Mouse (Mus musculus) CD4-positive helper T cell, adult 2 months (primary cell): ENCODE measurements around the gene Fgfr2.
"Not testable (repeated sequence)": the region's sequence is repeated elsewhere in the genome, so short reads cannot be mapped to it uniquely, and the experiment has no call there.

Experiments
- DNase-seq: peaks from one replicate; pipeline ENCODE4 v3.0.0-alpha.2; 2012; ENCODE audit warnings: low read depth, missing footprints, low spot score

Gene Fgfr2

GRCm38 (mm10) chr7:130540176-130540575 lies 2583.0 kb downstream of the Fgfr2 start:
- DNase-seq = no peak

GRCm38 (mm10) chr7:130537068-130537467 lies 2586.1 kb downstream of the Fgfr2 start:
- no peak for DNase-seq

DNA sequence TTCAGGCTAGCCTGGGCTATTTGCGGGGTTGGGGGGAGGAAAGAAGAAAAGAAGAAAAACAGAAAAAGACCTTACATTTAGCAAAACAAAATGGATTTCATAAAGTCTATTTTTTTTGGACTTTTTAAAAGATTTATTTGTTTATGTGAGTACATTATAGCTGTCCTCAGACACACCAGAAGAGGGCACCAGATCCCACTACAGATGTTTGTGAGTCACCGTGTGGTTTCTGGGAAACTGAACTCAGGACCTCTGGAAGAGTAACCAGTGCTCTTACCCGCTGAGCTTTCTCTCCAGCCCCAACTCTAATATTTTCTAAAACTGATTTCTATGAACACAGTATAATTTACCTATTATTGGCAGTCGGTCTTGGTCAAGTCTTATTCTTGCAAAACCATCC lies 2588.0 kb downstream of the Fgfr2 start:
- no peak for DNase-seq

GRCm38 (mm10) chr7:130533316-130534260 lies 2589.6 kb downstream of the Fgfr2 start:
- DNase-seq = peak; percentile 81

- DNase-seq = not testable (repeated sequence)
These were observed 2592.0 kb downstream of the Fgfr2 start for GRCm38 (mm10) chr7:130531138-130531537.

DNA sequence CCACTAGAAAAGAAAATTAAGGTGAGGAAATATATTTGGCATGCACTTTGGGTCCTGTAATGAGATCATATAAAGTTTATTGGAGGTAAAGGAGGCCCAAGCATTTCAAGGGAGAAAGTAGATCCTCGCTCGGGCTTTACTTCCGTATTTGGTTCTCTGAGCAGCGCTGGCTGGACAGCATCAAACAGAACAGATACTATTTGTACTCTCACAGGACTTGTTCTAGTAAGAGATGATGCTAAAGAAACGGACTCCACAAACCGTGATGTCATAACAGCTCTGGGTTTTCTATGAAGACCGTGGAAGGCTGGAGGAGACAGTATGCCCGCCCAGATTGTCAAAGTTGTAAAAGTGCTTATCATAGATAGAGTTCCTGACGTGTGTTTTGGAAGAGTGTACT lies 2595.8 kb downstream of the Fgfr2 start:
- DNase-seq = no peak

DNA sequence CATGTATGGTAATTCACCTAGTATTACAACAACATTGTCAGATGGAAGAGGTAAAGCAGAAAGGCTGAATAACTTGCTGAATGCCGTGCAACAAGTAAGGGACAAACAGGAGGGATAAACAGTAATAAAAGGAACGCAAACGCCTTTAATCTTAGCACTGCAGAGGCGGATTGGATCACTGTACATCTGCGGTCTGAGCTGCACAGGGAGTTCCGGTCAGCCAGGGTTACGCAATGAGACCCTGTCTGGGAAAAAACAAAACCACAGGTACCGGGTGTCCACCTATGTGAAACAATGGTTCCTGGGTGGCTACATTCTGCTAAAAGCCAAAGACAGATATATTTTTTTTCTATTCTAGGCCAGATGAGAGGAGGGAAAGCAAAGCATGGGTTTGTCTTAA lies 2599.7 kb downstream of the Fgfr2 start:
- no peak for DNase-seq

GRCm38 (mm10) chr7:130520812-130521422 lies 2602.2 kb downstream of the Fgfr2 start:
- DNase-seq = no peak

GRCm38 (mm10) chr7:130520049-130520425 lies 2603.1 kb downstream of the Fgfr2 start, which contains the start of gene Ate1:
Gene Ate1 (minus strand): TSS chr7:130520369.
- no peak for DNase-seq

DNA sequence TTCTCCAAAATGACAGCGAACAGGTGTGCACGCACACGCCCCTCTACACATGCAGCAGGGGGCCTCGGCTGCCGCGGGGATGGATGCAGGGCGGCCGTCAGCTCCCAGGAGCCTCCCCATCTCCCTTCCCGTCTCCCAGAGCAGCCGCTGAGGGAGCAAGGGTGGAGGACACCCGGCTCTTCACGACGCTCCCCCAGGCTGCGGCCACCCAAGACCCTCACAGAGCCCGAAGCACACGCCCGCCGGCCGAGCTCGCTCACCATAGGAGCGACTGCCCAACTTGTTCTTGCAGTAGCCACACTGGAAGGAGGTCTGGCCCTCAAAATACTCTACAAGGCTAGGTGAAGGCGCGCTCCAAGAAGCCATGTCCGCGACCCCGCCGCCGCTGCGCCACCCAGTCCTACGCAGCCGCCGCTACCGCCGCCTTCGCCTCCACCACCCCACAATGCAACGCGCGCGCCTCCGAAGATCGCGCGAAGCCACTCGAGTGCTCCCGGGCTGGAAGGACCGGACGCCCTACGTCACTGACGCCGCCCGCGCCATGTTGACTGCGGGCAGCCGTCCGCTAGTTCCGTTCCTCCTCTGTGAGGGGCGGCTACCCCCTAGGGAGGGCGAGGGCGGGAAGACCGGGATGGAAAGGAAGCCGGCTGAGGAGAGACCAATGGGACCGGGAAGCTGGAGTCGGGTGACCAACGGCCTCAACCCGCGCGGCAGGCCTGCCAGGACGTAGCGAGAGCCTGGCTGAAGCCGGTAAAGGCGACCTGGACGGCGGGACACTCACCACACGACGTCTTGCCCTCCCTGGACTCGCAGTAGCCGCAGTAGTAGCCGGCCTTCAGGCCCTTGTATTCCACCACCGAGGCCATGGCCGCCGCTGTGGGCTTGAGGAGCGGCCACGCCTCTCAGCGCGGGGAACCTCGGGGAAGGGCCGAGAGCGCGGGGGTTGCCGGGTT lies 2603.8 kb downstream of the Fgfr2 start:
- DNase-seq = peak; percentile 96

DNA sequence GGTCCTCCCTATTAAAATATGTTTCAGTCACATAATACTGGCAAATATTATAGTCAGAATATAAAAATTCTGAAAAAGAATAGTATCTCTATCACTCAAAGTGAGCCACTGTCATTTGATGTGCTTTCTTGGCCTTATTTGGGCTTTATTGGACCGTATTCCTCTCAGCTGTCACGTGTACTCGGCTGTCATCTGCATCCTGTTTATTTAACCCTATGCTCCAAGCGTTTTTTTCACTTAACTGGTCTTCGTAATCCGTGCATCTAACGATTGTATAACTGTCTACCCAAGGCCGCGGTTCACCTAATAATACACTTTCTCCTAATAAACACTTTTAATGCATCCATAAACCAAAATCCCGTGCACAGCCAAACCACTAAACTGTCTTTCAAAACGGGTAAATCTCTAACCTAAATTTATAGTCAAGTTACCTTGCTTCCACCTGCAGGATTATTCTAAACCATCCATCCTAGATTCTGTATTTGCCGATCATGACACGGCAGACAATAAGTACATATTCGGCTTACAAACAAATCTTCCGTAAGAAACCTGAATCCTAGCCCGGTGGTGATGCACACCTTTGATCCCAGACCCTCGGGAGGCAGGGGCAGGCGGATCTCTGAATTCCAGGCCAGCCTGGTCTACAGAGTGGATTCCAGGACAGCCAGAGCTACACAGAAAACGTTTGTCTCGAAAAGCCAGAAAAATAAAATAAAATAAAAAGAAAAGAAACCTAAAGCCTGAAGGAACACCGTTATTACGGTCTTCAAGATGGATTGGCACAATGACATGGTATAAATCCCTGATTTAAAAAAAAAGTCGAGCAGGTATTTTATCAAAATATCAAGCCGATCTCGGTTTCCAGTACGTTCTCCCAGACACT lies 2604.7 kb downstream of the Fgfr2 start:
- DNase-seq = peak; percentile 23

- DNase-seq = no peak
These were observed 2612.9 kb downstream of the Fgfr2 start for GRCm38 (mm10) chr7:130510243-130510642.

- no peak for DNase-seq
These were observed 2620.1 kb downstream of the Fgfr2 start for GRCm38 (mm10) chr7:130503006-130503405.

DNA sequence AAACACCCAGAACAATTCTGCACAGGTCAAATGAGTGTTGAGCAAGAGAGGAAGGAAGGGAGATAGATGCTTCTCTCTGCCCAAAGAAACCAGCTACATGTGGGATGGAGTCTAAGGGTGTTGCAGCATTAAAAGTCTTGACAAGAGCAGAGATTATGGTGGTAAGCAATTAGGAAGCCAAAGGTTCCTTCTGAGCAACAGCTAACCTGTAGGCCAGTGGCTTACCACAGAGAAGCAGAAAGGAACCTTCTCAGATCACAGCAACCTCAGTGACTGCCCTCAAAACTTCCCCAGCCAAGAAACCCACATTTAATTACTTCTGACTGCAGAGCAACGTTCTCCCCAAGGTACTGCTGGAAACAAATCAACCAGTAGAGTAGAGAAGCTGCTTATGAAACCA lies 2621.7 kb downstream of the Fgfr2 start:
- no peak for DNase-seq

- DNase-seq = no peak
These were observed 2629.8 kb downstream of the Fgfr2 start for GRCm38 (mm10) chr7:130493346-130493745.

DNA sequence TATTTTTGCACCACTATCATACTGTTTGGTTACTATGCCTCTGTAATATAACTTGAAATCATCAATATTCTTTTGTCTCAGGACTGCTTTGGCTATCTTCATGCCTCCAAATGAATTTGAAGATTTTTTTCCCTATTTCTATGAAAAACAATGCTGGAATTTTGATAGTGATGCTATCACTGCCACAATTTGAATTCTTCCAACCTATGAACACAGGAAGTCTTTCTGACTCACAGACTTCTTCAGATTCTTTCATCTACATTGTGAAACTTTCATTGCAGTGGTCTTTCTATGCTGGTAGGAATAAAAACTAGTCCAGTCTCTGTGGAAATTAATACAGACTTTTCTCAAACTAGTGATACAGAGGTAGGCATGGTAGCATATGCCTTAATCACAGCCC lies 2631.1 kb downstream of the Fgfr2 start:
- no peak for DNase-seq

- not testable (repeated sequence) for DNase-seq
These were observed 2644.1 kb downstream of the Fgfr2 start for GRCm38 (mm10) chr7:130479003-130479402.

- peak; percentile 30 for DNase-seq
These were observed 2647.2 kb downstream of the Fgfr2 start for GRCm38 (mm10) chr7:130475970-130476369.

DNA sequence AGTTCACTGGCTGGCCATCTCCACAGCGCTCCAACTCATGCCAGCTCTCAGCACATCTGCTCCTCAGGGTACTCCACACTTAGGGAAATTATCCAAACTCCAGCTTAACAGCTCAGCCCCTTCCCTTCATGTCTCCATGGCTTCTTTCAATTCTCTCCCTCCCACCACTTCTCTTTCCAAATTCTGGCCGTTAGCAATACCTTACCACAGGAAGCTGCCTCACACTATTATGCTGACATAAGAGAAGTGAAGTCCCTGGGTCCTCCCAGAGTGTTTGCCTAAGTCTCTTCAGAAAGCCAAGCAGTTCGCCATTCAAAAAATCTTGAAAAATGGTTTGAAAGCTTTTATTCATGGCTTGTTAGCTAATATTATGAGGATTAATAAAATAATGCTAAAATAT lies 2649.3 kb downstream of the Fgfr2 start:
- no peak for DNase-seq

DNA sequence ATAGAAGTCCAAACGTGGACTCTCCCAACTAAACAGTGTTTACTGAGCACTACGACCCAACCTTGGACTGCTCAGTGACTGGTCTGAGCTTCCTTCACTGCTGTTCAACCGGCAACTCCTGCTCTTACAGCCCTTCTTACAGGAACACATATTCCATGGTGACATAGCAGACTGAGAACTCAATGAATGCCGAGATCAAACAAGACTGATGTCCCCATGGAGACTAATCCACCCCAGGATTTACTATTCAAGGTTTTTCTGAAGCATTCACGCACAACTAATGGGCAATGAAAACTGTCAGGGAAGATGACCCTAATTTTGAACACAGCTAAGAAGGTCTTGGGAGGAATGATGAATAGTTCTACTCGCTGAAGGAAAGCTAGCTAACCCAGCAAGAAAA lies 2650.5 kb downstream of the Fgfr2 start:
- DNase-seq = no peak

- DNase-seq = no peak
These were observed 2652.1 kb downstream of the Fgfr2 start for GRCm38 (mm10) chr7:130471045-130471444.
